Mouse (Mus musculus) left cerebral cortex, postnatal 10 days (tissue): ENCODE measurements around the gene 1700030K09Rik. TPM values are rescaled to one million over a fixed set of nuclear protein-coding genes. Genes with fewer than 3 reads are reported as not detected.
A peak's percentile ranks its signal among the peaks of the same experiment; 100 is the strongest.

Experiments used
- DNase-seq, 2 experiments: peaks; one replicate each; pipeline ENCODE4 v3.0.0; 2021 to 2022; ENCODE audit warnings: low spot score in 2 of 2, mixed read lengths in 1 of 2; ENCODE audit errors: extremely low spot score in 1 of 2
- intact Hi-C: fragments of 180-260 bp; cut with DNase I; formaldehyde crosslinking; loops from one replicate; pipeline ENCODE4 v1.15.1; 2025
- total RNA-seq, 2 experiments: library from RNA; stranded (reverse); gene quantifications; 2 replicates each; pipeline ENCODE4 v1.2.3; 2021

Gene 1700030K09Rik
- 10 to 100 TPM; 12.8 to 13.6 TPM for total RNA-seq

- intact Hi-C loops, result no loop called here
- DNase-seq, result peak; percentile 99
Observed at GRCm38 (mm10) chr8:72443338-72443993, at the start of gene 1700030K09Rik, which contains the start of gene Calr3. Gene 1700030K09Rik (plus strand): TSS chr8:72443880. Gene Calr3 (minus strand): TSS chr8:72443870.

- no peak for DNase-seq
- intact Hi-C loops, result no loop called here
Observed at GRCm38 (mm10) chr8:72401381-72401780, 42.3 kb upstream of the 1700030K09Rik start.

- intact Hi-C loops, result no loop called here
- DNase-seq, result no peak
Observed at GRCm38 (mm10) chr8:72402981-72403380, 40.7 kb upstream of the 1700030K09Rik start.

- DNase-seq, result no peak
- intact Hi-C loops, result no loop called here
Observed at GRCm38 (mm10) chr8:72407878-72408277, 35.8 kb upstream of the 1700030K09Rik start.

GRCm38 (mm10) chr8:72409443-72409842 lies 34.2 kb upstream of the 1700030K09Rik start:
- intact Hi-C loops, result no loop called here
- no peak for DNase-seq

- intact Hi-C loops, result no loop called here
- DNase-seq, result no peak
Observed at GRCm38 (mm10) chr8:72413839-72414238, 29.8 kb upstream of the 1700030K09Rik start.

- no peak for DNase-seq
- intact Hi-C loops, result no loop called here
Observed at GRCm38 (mm10) chr8:72415252-72415651, 28.4 kb upstream of the 1700030K09Rik start.

- intact Hi-C loops, result no loop called here
- no peak for DNase-seq
Observed at GRCm38 (mm10) chr8:72418073-72418472, 25.6 kb upstream of the 1700030K09Rik start.

- intact Hi-C loops, result no loop called here
- DNase-seq, result peak; percentile 31 to 83
Observed at GRCm38 (mm10) chr8:72420571-72421361, 22.9 kb upstream of the 1700030K09Rik start.

- DNase-seq, result peak; percentile 98 to 100
- intact Hi-C loops, result no loop called here
Observed at GRCm38 (mm10) chr8:72421362-72422335, 22.0 kb upstream of the 1700030K09Rik start, which contains the start of gene Eps15l1. Gene Eps15l1 (minus strand): TSS chr8:72421460.

GRCm38 (mm10) chr8:72422926-72423325 lies 20.8 kb upstream of the 1700030K09Rik start:
- DNase-seq, result no peak
- intact Hi-C loops, result no loop called here

GRCm38 (mm10) chr8:72429676-72430075 lies 14.0 kb upstream of the 1700030K09Rik start:
- intact Hi-C loops, result no loop called here
- DNase-seq, result no peak

GRCm38 (mm10) chr8:72434952-72435351 lies 8.7 kb upstream of the 1700030K09Rik start:
- intact Hi-C loops, result no loop called here
- peak in 1 of 2 experiments; percentile 46 for DNase-seq

- no peak for DNase-seq
- intact Hi-C loops, result no loop called here
Observed at GRCm38 (mm10) chr8:72438248-72439015, 5.2 kb upstream of the 1700030K09Rik start.

- intact Hi-C loops, result no loop called here
- no peak for DNase-seq
Observed at GRCm38 (mm10) chr8:72443994-72444350, 292 bp downstream of the 1700030K09Rik start.

- intact Hi-C loops, result no loop called here
- DNase-seq, result no peak
Observed at GRCm38 (mm10) chr8:72445071-72445470, 1.4 kb downstream of the 1700030K09Rik start.

- intact Hi-C loops, result no loop called here
- DNase-seq, result no peak
Observed at GRCm38 (mm10) chr8:72451516-72451915, 7.8 kb downstream of the 1700030K09Rik start.

GRCm38 (mm10) chr8:72453904-72454303 lies 10.2 kb downstream of the 1700030K09Rik start:
- DNase-seq, result no peak
- intact Hi-C loops, result no loop called here
